Mouse (Mus musculus) intestine, embryonic 14.5 days (tissue): ENCODE data around the gene Pbx1. TPM values are rescaled to one million over a fixed set of nuclear protein-coding genes. Genes with fewer than 3 reads are reported as not detected.

Source experiments
- ATAC-seq: fragments of 200-750 bp; cut with Nextera tagmentation; replicated peaks from 2 replicates; pipeline ENCODE4 v1.8.0; 2017; ENCODE audit warnings: low read depth, moderate number of reproducible peaks, moderate TSS enrichment, moderate library complexity; ENCODE audit not compliant: low FRiP score, low TSS enrichment
- DNase-seq: peaks from one replicate; pipeline ENCODE4 v3.0.0-alpha.2; 2018; ENCODE audit warnings: low spot score
- H3K27ac ChIP-seq: fragments of 300-500 bp; sonication (generic); 2 replicates; pipeline ENCODE4 v1.5.1; 2014; ENCODE audit warnings: low read depth, mild to moderate bottlenecking, control low read depth
- H3K27me3 ChIP-seq: fragments of 300-500 bp; sonication (generic); replicated peaks from 2 replicates; pipeline ENCODE4 v1.6.1; 2014; ENCODE audit warnings: low read length, control low read depth; ENCODE audit not compliant: control insufficient read depth, insufficient read depth
- H3K36me3 ChIP-seq: fragments of 300-500 bp; sonication (generic); 2 replicates; pipeline ENCODE4 v1.6.1; 2014; ENCODE audit warnings: low read length, control low read depth; ENCODE audit not compliant: control insufficient read depth, insufficient read depth
- H3K4me1 ChIP-seq: fragments of 300-500 bp; sonication (generic); replicated peaks from 2 replicates; pipeline ENCODE4 v1.6.1; 2014; ENCODE audit warnings: low read length, control low read depth, mixed read lengths; ENCODE audit not compliant: control insufficient read depth, insufficient read depth
- H3K4me2 ChIP-seq: fragments of 300-500 bp; sonication (generic); 2 replicates; pipeline ENCODE4 v1.6.1; 2014; ENCODE audit warnings: low read length
- H3K4me3 ChIP-seq: fragments of 300-500 bp; sonication (generic); 2 replicates; pipeline ENCODE4 v1.5.1; 2014; ENCODE audit warnings: low read depth, low read length, control low read depth, mixed read lengths
- H3K9ac ChIP-seq: fragments of 300-500 bp; sonication (generic); 2 replicates; pipeline ENCODE4 v1.6.1; 2014; ENCODE audit warnings: mild to moderate bottlenecking, low read length
- H3K9me3 ChIP-seq: fragments of 300-500 bp; sonication (generic); 2 replicates; pipeline ENCODE4 v1.6.1; 2016; ENCODE audit warnings: low read length, control low read depth; ENCODE audit not compliant: control insufficient read depth
- WGBS: fragments of 180-500 bp; shearing (Covaris S2); extraction: QIAGEN DNeasy Blood & Tissue Kit; methylation state at CpG from one replicate; pipeline ENCODE4 v1.1.7; 2014; 5-methylcytosine and 5-hydroxymethylcytosine counted together
- polyA plus RNA-seq: library from polyadenylated mRNA; unstranded; fragments of >200 nt; fragmentation: Nextera tagmentation; extraction: Ambion mirVana; gene quantifications from 2 replicates; pipeline ENCODE4 v1.2.1, GENCODE M21; 2014

Gene Pbx1
- polyA plus RNA-seq, 1 experiment from 2014 or later: 37.3 TPM

- DNase-seq (no peak), ATAC-seq (no peak)
- Histone ChIP-seq H3K27ac (no peak overlapping the region), H3K4me3 (no peak overlapping the region), H3K36me3 (no peaks in the 10 kb centered on the region), H3K27me3 (no peaks in the 10 kb centered on the region), H3K4me2 (no peak overlapping the region), H3K9me3 (no peaks in the 10 kb centered on the region), H3K9ac (no peak overlapping the region), H3K4me1 (peaks cover 37% of the 10 kb centered on the region)
- 58% methylated on average over 15 of the region's 15 CpGs for WGBS
Measured at GRCm38 (mm10) chr1:168283841-168284565, 148.1 kb downstream of the Pbx1 start.

GRCm38 (mm10) chr1:168283421-168283820 is 148.6 kb downstream of the Pbx1 start:
- no peaks in the 10 kb centered on the region for H3K9me3 ChIP-seq
- no peak overlapping the region for H3K4me3 ChIP-seq
- no peak overlapping the region for H3K27ac ChIP-seq
- DNase-seq (no peak), ATAC-seq (no peak)
- no peaks in the 10 kb centered on the region for H3K27me3 ChIP-seq
- H3K36me3 ChIP-seq: no peaks in the 10 kb centered on the region
- no peak overlapping the region for H3K9ac ChIP-seq
- WGBS: 79% methylated on average over 2 of the region's 2 CpGs
- H3K4me2 ChIP-seq: no peak overlapping the region
- peaks cover 31% of the 10 kb centered on the region for H3K4me1 ChIP-seq

GRCm38 (mm10) chr1:168275678-168276077 is 156.4 kb downstream of the Pbx1 start:
- ATAC-seq (no peak), DNase-seq (no peak)
- H3K9ac ChIP-seq: no peak overlapping the region
- H3K9me3 ChIP-seq: no peaks in the 10 kb centered on the region
- H3K4me1 ChIP-seq: peaks cover 12% of the 10 kb centered on the region
- no peak overlapping the region for H3K4me3 ChIP-seq
- H3K27me3 ChIP-seq: no peaks in the 10 kb centered on the region
- no peaks in the 10 kb centered on the region for H3K36me3 ChIP-seq
- no peak overlapping the region for H3K4me2 ChIP-seq
- 74% methylated on average over 5 of the region's 5 CpGs for WGBS
- no peak overlapping the region for H3K27ac ChIP-seq

- Histone ChIP-seq H3K4me3 (no peak overlapping the region), H3K9ac (no peak overlapping the region), H3K27ac (no peak overlapping the region), H3K36me3 (no peaks in the 10 kb centered on the region), H3K27me3 (no peaks in the 10 kb centered on the region), H3K9me3 (no peaks in the 10 kb centered on the region), H3K4me1 (peaks cover 12% of the 10 kb centered on the region), H3K4me2 (no peak overlapping the region)
- ATAC-seq: no peak
- DNase-seq: peak; percentile 21
- 88% methylated on average over 4 of the region's 4 CpGs for WGBS
Measured at GRCm38 (mm10) chr1:168274296-168274695, 157.8 kb downstream of the Pbx1 start.

- WGBS: 83% methylated on average over 2 of the region's 2 CpGs
- no peaks in the 10 kb centered on the region for H3K36me3 ChIP-seq
- no peak overlapping the region for H3K27ac ChIP-seq
- no peak overlapping the region for H3K4me3 ChIP-seq
- ATAC-seq (no peak), DNase-seq (no peak)
- H3K27me3 ChIP-seq: no peaks in the 10 kb centered on the region
- no peaks in the 10 kb centered on the region for H3K9me3 ChIP-seq
- H3K4me2 ChIP-seq: no peak overlapping the region
- H3K9ac ChIP-seq: no peak overlapping the region
- peaks cover 18% of the 10 kb centered on the region for H3K4me1 ChIP-seq
Measured at GRCm38 (mm10) chr1:168272091-168272490, 160.0 kb downstream of the Pbx1 start.

- H3K4me2 ChIP-seq: no peak overlapping the region
- H3K36me3 ChIP-seq: no peaks in the 10 kb centered on the region
- no peaks in the 10 kb centered on the region for H3K9me3 ChIP-seq
- H3K27ac ChIP-seq: no peak overlapping the region
- ATAC-seq (no peak), DNase-seq (no peak)
- H3K4me1 ChIP-seq: peaks cover 13% of the 10 kb centered on the region; the same call in 1 of the 2 replicates
- 96% methylated on average over 4 of the region's 4 CpGs for WGBS
- no peak overlapping the region for H3K9ac ChIP-seq
- no peak overlapping the region for H3K4me3 ChIP-seq
- no peaks in the 10 kb centered on the region for H3K27me3 ChIP-seq
Measured at GRCm38 (mm10) chr1:168271207-168271606, 160.9 kb downstream of the Pbx1 start.

GRCm38 (mm10) chr1:168268751-168269623 is 163.1 kb downstream of the Pbx1 start:
- Histone ChIP-seq H3K4me1 (peaks cover 16% of the 10 kb centered on the region; the same call in 1 of the 2 replicates), H3K9ac (no peak overlapping the region), H3K4me3 (no peak overlapping the region), H3K9me3 (no peaks in the 10 kb centered on the region), H3K27ac (no peak overlapping the region), H3K36me3 (no peaks in the 10 kb centered on the region), H3K27me3 (no peaks in the 10 kb centered on the region), H3K4me2 (no peak overlapping the region)
- WGBS: 71% methylated on average over 12 of the region's 12 CpGs
- ATAC-seq (0 out of 2 replicates have a peak, but pooled peaks have one; percentile 24), DNase-seq (no peak)

GRCm38 (mm10) chr1:168268224-168268623 is 163.8 kb downstream of the Pbx1 start:
- Histone ChIP-seq H3K9me3 (no peaks in the 10 kb centered on the region), H3K36me3 (no peaks in the 10 kb centered on the region), H3K4me3 (no peak overlapping the region), H3K27me3 (no peaks in the 10 kb centered on the region), H3K4me1 (peaks cover 16% of the 10 kb centered on the region; the same call in 1 of the 2 replicates), H3K27ac (no peak overlapping the region), H3K9ac (no peak overlapping the region), H3K4me2 (no peak overlapping the region)
- DNase-seq: no peak
- no peak for ATAC-seq
- WGBS: 65% methylated on average over 4 of the region's 4 CpGs
